Mouse (Mus musculus): ENCODE results near the gene Pigyl. TPM values are rescaled to one million over a fixed set of nuclear protein-coding genes. Genes with fewer than 3 reads are reported as not detected.

The Pigyl gene
- total RNA-seq, 1 experiment = 27.3 TPM

DNA sequence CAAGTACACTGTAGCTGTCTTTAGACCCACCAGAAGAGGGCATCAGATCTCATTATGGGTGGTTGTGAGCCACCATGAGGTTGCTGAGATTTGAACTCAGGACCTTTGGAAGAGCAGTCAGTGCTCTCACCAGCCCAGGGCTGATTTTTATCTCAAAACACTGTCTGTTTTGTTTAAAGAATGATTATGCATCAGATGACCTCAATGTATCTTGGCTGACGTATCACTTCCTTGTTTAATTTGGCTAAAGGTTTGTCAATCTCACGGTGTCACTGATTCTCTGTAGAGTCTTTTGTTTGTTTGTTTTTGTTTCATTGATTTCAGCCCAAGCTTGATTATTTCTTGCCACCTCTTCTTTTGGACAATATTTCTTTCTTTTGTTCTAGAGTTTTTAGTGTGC lies 5.7 kb upstream of the Pigyl start:
- H3K27ac ChIP-seq (ENCODE audit: insufficient read depth, low read depth, low read length, poor library complexity, severe bottlenecking) = no peak overlapping the region
- H3K9ac ChIP-seq (ENCODE audit: insufficient read depth, low read depth, low read length, poor library complexity, severe bottlenecking) = no peak overlapping the region
- no peaks in the 10 kb centered on the region for H3K36me3 ChIP-seq (ENCODE audit: control insufficient read depth, insufficient read depth, low read length, poor library complexity, severe bottlenecking)
- in situ Hi-C loops (cut with MboI; ENCODE audit: low sequenced_read_pairs in 2 of 2, unreplicated experiment in 2 of 2) = no loop called here
- peaks cover 0 to 3% of the 10 kb centered on the region in 2 experiments; a peak in 2 of 4 replicates for H3K4me1 ChIP-seq (ENCODE audit: control insufficient read depth in 2 of 2, insufficient read depth in 2 of 2, low read length in 2 of 2, poor library complexity in 1 of 2)
- no peak for DNase-seq (ENCODE audit: low read depth, low spot score)
- no peak overlapping the region for H3K4me3 ChIP-seq (ENCODE audit: insufficient read depth in 1 of 2, low read depth in 1 of 2, low read length in 2 of 2, poor library complexity in 1 of 2, severe bottlenecking in 1 of 2)
- TF ChIP-seq MAFK (IDR thresholded peaks at IDR 0.05; ENCODE audit: insufficient read depth, low read depth, low read length) (no peak), HCFC1 (IDR thresholded peaks at IDR 0.05; ENCODE audit: borderline replicate concordance, insufficient read depth, low read length) (no peak), ZC3H11A (IDR thresholded peaks at IDR 0.05; ENCODE audit: borderline replicate concordance, low read depth, low read length) (no peak), CHD2 (IDR thresholded peaks at IDR 0.05; ENCODE audit: low read depth, low read length) (no peak), ZNF384 (IDR thresholded peaks at IDR 0.05; ENCODE audit: low read depth, low read length) (no peak)
- H3K9me3 ChIP-seq (ENCODE audit: control insufficient read depth, insufficient read depth, low read depth, low read length) = no peaks in the 10 kb centered on the region

DNA sequence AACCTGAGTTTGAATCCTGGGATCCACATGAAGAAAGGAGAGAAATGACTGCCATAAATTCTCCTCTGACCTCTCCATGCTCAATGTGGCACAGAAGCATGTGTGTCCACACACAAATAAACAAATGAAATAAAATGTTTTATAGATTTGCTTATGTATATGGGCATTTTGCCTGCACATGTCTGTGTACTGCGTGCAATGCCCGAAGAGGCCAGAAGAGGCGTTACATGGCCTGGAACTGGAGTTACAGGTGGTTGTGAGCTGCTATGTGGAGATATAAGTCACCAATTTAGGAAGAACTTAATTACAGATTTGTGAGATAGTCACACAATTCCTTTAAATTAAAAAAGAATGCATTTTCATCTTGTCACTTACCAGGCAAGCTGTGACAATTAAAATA lies 2.8 kb upstream of the Pigyl start:
- Histone ChIP-seq H3K4me3 (ENCODE audit: insufficient read depth in 1 of 2, low read depth in 1 of 2, low read length in 2 of 2, poor library complexity in 1 of 2, severe bottlenecking in 1 of 2) (no peak overlapping the region), H3K9me3 (ENCODE audit: control insufficient read depth, insufficient read depth, low read depth, low read length) (no peaks in the 10 kb centered on the region), H3K36me3 (ENCODE audit: control insufficient read depth, insufficient read depth, low read length, poor library complexity, severe bottlenecking) (peaks cover 6% of the 10 kb centered on the region; the same call in 1 of the 2 replicates), H3K27ac (ENCODE audit: insufficient read depth, low read depth, low read length, poor library complexity, severe bottlenecking) (no peak overlapping the region), H3K4me1 (ENCODE audit: control insufficient read depth in 2 of 2, insufficient read depth in 2 of 2, low read length in 2 of 2, poor library complexity in 1 of 2) (peaks cover 0 to 10% of the 10 kb centered on the region in 2 experiments; a peak in 2 of 4 replicates), H3K9ac (ENCODE audit: insufficient read depth, low read depth, low read length, poor library complexity, severe bottlenecking) (no peak overlapping the region)
- DNase-seq (ENCODE audit: low read depth, low spot score) = no peak
- in situ Hi-C loops (cut with MboI; ENCODE audit: low sequenced_read_pairs in 2 of 2, unreplicated experiment in 2 of 2) = no loop called here
- TF ChIP-seq MAFK (IDR thresholded peaks at IDR 0.05; ENCODE audit: insufficient read depth, low read depth, low read length) (no peak), HCFC1 (IDR thresholded peaks at IDR 0.05; ENCODE audit: borderline replicate concordance, insufficient read depth, low read length) (no peak), ZNF384 (IDR thresholded peaks at IDR 0.05; ENCODE audit: low read depth, low read length) (no peak), CHD2 (IDR thresholded peaks at IDR 0.05; ENCODE audit: low read depth, low read length) (no peak), ZC3H11A (IDR thresholded peaks at IDR 0.05; ENCODE audit: borderline replicate concordance, low read depth, low read length) (no peak)

DNA sequence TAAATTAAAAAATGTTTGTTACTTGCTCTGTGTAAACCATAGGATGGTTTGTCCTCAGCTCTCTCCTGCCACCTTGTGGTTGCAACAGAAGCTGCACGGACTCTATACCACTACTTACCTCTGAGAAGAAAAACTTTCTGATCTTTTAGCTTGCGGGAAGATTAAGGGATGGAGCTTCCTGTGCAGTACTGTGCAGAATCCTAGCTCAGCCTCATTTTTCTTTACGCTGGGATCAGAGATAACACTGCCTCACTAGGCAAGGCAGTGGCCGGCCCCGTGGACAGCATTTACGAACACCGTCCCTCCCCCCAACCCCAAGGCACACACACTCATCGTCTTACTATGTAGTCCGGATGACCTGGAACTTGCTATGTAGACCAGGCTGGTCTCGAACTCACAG lies 1.0 kb upstream of the Pigyl start:
- H3K27ac ChIP-seq (ENCODE audit: insufficient read depth, low read depth, low read length, poor library complexity, severe bottlenecking) = no peak overlapping the region

DNA sequence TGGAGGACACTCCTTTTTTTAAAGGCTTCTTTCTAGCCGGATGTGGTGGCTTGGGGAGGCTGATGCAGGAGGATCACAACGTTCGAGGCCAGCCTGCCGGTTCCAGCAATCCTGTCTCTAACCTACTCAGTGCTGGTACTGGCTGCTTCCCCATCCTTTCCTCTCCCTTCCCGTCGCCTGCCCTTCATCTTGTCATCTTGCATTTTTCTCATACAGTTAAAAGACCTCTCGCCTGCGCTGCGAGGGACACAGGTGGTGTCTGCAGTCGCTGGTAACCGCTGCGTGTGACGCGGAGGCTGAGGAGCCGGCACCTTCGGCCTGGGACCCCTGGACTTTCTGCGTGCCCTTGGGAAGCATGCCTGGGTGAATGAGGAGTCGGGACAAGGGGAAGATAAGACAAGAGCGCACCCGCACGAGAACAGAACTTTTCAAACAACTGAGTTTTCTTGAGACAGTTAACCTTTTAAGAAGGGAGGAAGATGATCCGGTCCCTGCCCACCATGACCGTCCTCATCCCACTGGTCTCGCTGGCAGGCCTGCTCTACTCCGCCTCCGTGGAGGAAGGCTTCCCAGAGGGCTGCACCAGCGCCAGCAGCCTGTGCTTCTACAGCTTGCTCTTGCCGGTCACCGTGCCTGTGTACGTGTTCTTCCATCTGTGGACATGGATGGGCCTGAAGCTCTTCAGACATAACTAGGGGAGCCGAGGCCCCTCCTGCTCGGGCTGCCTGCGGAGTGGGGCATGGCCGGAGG lies 1.0 kb downstream of the Pigyl start:
- TF ChIP-seq ZC3H11A (IDR thresholded peaks at IDR 0.05; ENCODE audit: borderline replicate concordance, low read depth, low read length) = no peak

More for the DNA sequence above, 1.0 kb upstream of the Pigyl start:
- Histone ChIP-seq H3K9me3 (ENCODE audit: control insufficient read depth, insufficient read depth, low read depth, low read length) (no peaks in the 10 kb centered on the region), H3K9ac (ENCODE audit: insufficient read depth, low read depth, low read length, poor library complexity, severe bottlenecking) (peak overlapping the region; percentile 31; the same call in 1 of the 2 replicates), H3K4me1 (ENCODE audit: control insufficient read depth in 2 of 2, insufficient read depth in 2 of 2, low read length in 2 of 2, poor library complexity in 1 of 2) (peaks cover 0 to 7% of the 10 kb centered on the region in 2 experiments; a peak in 1 of 4 replicates), H3K36me3 (ENCODE audit: control insufficient read depth, insufficient read depth, low read length, poor library complexity, severe bottlenecking) (peaks cover 6% of the 10 kb centered on the region; the same call in 1 of the 2 replicates), H3K4me3 (ENCODE audit: insufficient read depth in 1 of 2, low read depth in 1 of 2, low read length in 2 of 2, poor library complexity in 1 of 2, severe bottlenecking in 1 of 2) (peak overlapping the region in 1 of 2 experiments; percentile 25; a peak in 2 of 4 replicates)
- no peak for DNase-seq (ENCODE audit: low read depth, low spot score)
- in situ Hi-C loops (cut with MboI; ENCODE audit: low sequenced_read_pairs in 2 of 2, unreplicated experiment in 2 of 2) = no loop called here
- TF ChIP-seq ZC3H11A (IDR thresholded peaks at IDR 0.05; ENCODE audit: borderline replicate concordance, low read depth, low read length) = peak; percentile 66
- TF ChIP-seq MAFK (IDR thresholded peaks at IDR 0.05; ENCODE audit: insufficient read depth, low read depth, low read length) = no peak

More for the DNA sequence above, 1.0 kb downstream of the Pigyl start:
- Histone ChIP-seq H3K4me1 (ENCODE audit: control insufficient read depth in 2 of 2, insufficient read depth in 2 of 2, low read length in 2 of 2, poor library complexity in 1 of 2) (peaks cover 0 to 7% of the 10 kb centered on the region in 2 experiments; a peak in 1 of 4 replicates), H3K36me3 (ENCODE audit: control insufficient read depth, insufficient read depth, low read length, poor library complexity, severe bottlenecking) (peaks cover 6% of the 10 kb centered on the region; the same call in 1 of the 2 replicates), H3K4me3 (ENCODE audit: insufficient read depth in 1 of 2, low read depth in 1 of 2, low read length in 2 of 2, poor library complexity in 1 of 2, severe bottlenecking in 1 of 2) (peak overlapping the region; percentile 74 to 97), H3K9ac (ENCODE audit: insufficient read depth, low read depth, low read length, poor library complexity, severe bottlenecking) (peak overlapping the region; percentile 80), H3K9me3 (ENCODE audit: control insufficient read depth, insufficient read depth, low read depth, low read length) (no peaks in the 10 kb centered on the region), H3K27ac (ENCODE audit: insufficient read depth, low read depth, low read length, poor library complexity, severe bottlenecking) (no peak overlapping the region)
- in situ Hi-C loops (cut with MboI; ENCODE audit: low sequenced_read_pairs in 2 of 2, unreplicated experiment in 2 of 2) = no loop called here
- DNase-seq (ENCODE audit: low read depth, low spot score) = no peak

Measured in ES-E14 (cell line).